Mouse (Mus musculus) C2C12 (cell line): ENCODE measurements around the gene Rnls.

Experiments
- CEBPB ChIP-seq: IDR thresholded peaks from one replicate; pipeline ENCODE4 v1.6.1; 2011; ENCODE audit warnings: low read depth, mild to moderate bottlenecking, control low read depth, moderate library complexity
- CTCF ChIP-seq: IDR thresholded peaks from one replicate; pipeline ENCODE4 v1.5.1; 2011; ENCODE audit not compliant: control insufficient read depth, insufficient read depth, insufficient read length
- MAX ChIP-seq: IDR thresholded peaks from one replicate; pipeline ENCODE4 v1.6.1; 2011; ENCODE audit warnings: mild to moderate bottlenecking, control low read depth
- MYOD1 ChIP-seq: IDR thresholded peaks from one replicate; pipeline ENCODE4 v1.6.1; 2011; ENCODE audit warnings: low read depth; ENCODE audit not compliant: control insufficient read depth, insufficient read length
- MYOG ChIP-seq: IDR thresholded peaks from one replicate; pipeline ENCODE4 v1.6.1; 2011; ENCODE audit not compliant: control insufficient read depth, insufficient read length; ENCODE audit errors: extremely low read depth
- USF1 ChIP-seq: IDR thresholded peaks from one replicate; pipeline ENCODE4 v1.6.1; 2011; ENCODE audit warnings: low read depth, mild to moderate bottlenecking, control low read depth, moderate library complexity

- TF ChIP-seq CTCF (no peak), MAX (no peak), USF1 (no peak), MYOG (no peak), CEBPB (no peak), MYOD1 (no peak)
Observed at GRCm38 (mm10) chr19:33102783-33103139, 289.3 kb downstream of the Rnls start.
